Mouse (Mus musculus) effector memory CD4-positive, alpha-beta T cell, adult 5 months (primary cell): ENCODE data around the gene Cerkl. TPM values are rescaled to one million over a fixed set of nuclear protein-coding genes. Genes with fewer than 3 reads are reported as not detected.

Experiments used
- polyA plus RNA-seq: library from polyadenylated mRNA; unstranded; fragments of 100-300 nt; shearing (Covaris generic); gene quantifications from one replicate; pipeline ENCODE4 v1.2.1, GENCODE M21; 2017

Gene Cerkl
- polyA plus RNA-seq = 6.9 TPM

GRCm38 (mm10) chr2:79456575-79457349 lies at the start of gene Cerkl, which contains the start of gene Neurod1:
Cerkl (minus strand) TSS chr2:79456785.
Neurod1 (minus strand) TSS chr2:79456751.

Other genes with a start within 250 kb of the Cerkl start
- gene Itga4, start 201.4 kb downstream of the Cerkl start, polyA plus RNA-seq = 335 TPM
- not detected for gene Neurod1, start within 50 bp of the Cerkl start, polyA plus RNA-seq
- 8.2 TPM for gene Itprid2, start 178.6 kb upstream of the Cerkl start, polyA plus RNA-seq